Mouse (Mus musculus) lung, postnatal 14 days (tissue): Measurements from ENCODE around the gene Ripor2.

Experiments used
- DNase-seq: peaks from one replicate; pipeline ENCODE4 v3.0.0; 2021

Ripor2 gene

DNA sequence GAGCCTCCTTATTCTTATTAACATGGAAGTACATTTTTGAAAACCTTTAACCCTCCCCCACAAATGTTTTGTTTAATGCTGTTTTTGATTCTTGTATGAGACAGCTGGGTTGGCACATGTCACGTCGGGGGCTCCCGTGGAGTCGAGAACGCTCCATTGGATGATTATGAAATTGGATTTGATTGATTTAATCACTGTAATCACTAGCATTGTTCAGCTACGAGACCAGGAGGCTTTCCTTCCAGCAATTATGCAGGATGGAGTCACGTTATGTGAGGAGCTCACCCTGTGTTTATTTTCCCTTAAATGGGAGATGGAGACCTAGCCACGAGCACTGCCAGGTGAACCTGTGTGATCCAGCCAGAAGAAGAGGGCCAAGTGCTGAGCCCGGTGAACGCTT is at the start of gene Ripor2:
Gene Ripor2, plus strand, starts transcription at position 357 of the 400 bp plus-strand sequence.
- DNase-seq, result no peak

DNA sequence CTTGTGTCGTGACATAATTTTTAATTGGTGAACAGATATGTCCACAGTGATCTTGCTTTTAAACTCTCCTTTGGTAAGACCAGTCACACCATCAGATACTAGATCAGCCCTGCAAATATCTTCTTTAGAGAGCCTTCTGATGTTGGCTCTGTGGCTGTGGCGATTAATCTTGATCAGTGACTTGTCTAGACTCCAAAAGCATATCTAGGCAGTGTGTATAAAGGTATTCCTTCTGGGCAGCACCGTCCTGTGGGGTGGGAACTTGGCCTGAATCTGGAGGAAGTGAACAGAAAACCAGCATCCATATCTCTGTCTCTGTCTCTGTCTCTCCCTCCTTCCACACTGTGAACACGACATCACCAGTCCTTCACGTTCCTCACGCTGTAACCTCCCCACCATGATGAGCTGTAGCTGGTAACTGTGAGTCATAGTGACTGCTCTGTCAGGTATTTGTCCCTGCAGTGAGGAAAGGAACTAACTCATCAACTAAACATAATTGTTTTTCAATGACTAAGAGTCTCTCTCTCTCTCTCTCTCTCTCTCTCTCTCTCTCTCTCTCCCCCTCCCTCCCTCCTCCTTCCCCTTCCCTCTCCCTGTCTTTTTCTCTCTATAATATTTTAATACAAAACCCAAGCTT is 45.3 kb upstream of the Ripor2 start:
- DNase-seq, result no peak

DNA sequence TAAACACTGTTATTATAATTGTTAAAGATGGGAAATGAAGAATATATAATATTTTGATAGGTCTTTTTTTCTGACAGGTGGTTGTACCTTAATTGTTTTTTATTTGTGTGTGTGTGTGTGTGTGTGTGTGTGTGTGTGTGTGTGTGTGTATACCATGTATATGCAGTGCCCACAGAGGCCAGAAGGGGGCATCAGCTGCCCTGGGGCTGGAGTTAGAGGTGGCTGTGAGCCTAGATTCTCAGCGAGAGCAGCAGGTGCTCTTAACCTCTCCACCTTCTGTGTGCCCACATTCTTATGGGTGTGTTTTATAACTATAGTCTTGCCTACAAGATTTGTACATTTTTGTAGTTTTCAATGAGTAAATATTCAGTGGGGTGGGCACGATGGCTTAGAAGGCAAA is 44.0 kb upstream of the Ripor2 start:
- no peak for DNase-seq

DNA sequence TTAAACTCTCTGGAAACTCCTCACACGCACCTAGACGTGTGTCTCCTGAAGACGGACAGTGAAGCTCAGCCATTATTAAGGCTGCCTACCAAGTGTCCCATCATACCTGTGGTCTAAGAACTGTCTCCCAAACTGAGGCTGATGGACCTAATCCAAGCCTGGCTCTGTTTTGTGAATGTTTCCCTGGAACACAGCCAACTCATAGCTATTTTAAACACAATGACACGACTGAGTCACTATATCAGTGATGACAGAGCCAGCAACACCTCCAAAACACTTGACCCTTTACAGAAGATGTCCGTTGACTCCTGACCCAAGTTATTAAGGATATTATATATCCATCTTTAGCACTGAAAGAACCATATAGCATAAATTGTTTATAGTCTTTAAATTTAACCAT is 43.0 kb upstream of the Ripor2 start:
- no peak for DNase-seq

DNA sequence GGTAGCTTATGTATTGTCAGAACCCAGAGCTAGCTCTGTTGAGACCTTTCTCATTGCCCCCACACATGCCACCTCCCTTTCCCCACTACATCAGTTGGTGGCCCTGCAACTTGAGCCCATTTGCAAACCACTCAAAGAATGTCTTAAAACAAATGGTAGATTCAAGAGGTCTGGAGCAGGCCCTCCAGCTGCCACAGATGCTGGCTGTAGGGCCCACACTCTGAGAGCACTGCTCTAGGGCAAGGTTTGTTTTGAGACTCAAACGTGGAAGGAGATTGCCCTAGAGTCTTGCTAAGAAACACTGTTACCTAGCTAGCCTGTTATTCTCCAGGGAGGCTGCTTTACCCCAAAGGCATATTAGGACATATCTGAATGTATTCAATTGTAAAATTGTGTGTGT is 36.3 kb upstream of the Ripor2 start:
- DNase-seq, result no peak

DNA sequence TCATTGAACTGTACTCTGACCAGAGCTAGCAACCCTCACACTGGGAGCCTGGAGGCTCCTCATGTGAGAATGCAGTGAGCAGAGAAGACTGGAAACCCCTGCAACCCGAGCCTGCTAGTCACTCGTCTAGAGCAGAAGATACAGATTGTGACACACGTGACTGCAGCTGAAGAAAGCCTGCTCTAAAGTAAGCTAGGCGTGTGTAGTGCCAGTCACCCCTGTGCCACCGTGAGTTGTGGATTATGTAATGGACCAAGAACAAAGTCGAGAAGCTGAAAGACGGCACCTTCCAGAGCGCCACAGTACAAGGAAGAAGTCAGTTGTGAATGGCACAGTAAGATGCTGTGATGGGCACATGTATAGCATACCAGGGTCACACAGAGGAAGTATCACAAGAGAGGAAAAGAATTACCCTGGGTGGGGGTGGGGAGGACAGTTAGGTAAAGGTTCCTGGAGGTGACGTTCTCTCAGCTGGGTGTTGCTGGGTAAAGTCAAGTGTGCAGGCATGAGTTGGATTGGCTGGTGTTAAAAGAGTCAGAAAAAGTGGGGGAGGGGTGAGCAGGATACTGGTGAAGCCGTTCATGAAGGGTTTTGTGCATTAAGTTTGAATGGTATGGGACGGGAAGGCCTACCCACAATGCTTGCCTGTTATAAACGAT is 35.1 kb upstream of the Ripor2 start:
- no peak for DNase-seq

DNA sequence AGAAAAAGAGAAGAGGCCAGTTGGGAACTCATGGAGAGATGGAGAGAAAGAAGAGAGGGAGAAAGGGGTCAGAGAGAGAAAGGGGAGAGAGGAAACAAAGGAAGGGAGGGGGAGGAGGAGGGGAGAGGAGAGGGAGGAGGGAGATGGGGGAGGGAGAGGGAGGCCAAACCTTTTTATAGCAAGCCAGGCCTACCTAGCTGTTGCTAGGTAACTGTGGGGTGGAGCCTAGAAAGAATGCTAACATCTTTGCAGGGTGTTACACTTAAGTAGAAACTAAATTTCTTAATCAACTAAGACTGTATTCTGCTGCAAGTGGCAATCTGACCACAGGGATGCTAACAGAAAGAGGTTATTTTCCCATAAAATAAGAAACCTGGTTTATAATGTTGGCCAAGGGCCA is 33.1 kb upstream of the Ripor2 start:
- no peak for DNase-seq

DNA sequence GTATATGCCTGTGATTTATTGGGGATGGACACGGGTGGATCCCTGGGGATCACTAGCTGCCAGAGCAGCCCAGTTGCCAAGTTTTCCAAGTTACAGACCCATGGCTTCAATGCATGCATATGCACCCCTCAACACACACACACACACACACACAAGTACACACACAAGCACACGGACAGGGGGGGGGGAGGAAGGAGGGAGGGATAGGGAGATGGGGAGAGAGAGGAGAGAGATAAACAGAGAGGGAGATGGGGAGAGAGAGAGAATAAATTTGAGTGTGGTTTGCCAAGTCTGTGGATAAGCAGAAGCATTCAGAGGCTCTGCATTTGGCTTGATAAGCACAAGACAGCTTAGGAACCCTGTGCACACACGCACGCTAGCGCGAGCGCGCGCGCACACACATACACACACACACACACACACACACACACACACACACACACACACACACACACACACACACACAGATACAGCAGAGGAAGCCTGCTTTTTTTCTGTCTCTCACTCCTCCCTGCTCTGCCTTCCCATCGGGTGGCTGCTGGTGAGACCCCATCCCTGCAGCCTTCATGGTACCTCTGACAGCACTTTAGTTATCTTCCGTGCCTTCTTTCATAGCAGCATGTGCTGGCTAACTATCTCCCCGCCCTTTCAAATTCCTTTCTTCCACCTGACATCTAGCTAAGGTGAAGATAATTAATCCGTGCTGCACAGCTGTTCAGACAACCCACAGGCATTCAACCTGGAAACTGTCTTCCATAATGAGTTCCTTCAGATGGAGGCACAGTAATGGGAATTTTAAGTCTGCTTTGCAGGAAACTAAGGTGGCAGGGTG is 30.7 kb upstream of the Ripor2 start:
- DNase-seq, result no peak

DNA sequence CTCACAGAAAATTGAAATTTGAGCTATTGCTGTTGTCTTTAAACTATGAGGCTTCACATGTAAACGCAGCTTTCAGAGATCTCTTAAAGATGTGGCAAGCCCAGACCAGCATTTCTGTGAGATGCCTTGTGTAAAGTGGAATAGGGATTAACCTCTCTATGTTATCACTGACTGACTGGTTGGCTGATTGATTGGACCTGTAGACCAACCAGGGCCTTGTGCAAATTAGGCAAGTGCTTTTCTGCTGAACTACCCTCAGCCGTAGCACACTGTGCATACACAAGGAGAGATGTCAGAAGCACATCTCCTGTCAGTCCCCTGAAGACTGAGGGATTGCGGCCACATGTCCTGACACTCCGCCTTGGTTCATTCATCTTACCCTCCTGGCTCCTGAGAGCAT is 29.9 kb upstream of the Ripor2 start:
- no peak for DNase-seq

DNA sequence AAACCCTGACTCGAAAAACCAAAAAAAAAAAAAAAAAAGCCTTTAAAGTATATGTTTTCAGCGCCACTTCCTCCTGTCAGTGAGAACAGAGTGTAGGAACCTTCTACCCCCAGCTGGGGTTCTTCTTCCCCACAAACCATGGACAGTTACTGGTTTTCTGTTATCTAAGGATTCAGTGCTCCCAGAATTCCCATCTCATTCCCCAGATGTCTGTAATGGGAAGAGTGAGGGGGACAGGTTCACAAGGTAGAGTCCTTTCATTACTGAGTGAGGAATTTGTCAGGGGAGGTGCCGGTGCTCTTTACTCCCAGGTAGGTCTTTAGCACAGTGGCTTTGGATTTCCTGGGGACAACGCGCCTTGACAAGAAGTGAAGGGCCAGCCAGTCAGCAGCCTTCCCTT is 20.6 kb upstream of the Ripor2 start:
- no peak for DNase-seq

DNA sequence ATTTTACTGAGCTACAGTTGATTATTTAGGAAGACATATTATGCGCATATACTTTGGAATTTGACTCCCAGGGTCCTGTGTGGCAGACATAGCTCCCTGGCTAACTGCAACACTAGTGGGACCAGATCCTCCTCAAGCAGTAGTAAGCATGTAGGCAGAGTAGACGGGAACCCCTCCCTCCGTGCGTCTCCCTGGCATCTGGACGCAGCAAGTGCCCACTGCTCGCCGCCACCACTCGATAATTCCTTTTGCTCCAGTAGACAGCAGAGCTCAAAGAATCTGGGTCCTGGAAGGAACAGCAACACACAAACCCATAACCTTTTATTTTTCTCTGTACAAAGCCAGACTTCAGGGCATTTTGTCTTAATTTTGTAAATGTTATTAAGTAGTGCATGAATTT is 17.3 kb upstream of the Ripor2 start:
- DNase-seq, result no peak

DNA sequence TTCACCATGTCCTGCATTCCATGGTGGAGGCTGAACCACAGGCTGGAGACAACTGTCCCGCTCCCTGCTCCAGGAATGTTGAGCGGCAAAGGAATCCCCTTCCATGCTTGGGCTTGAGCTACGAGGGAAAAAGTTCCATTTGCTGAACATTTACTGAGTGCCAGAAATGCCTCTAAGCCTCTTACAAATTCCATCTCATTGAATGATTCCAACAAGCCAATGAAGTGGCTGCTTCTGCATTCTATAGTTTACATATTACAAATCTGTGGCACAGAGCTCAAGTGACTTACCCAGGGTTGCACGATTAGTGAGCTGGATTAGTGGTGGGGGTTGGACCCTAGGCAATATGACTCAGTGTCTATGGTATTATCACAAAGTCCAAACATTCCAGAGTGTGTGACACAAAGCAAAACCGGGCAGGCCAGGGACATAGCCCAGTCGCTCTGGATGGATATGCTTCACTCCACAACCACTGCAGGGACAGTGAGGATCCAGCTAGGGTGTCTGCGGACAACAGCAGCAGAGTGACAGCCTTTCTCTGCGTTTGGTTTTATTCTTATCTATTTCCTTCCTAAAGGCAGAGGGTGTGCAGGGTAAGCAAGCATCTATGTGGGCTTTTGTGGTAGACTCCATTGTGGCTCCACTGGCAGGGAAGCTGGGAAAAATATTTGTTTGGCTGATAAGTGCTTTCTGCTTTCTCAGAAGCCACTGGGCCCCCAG is 16.6 kb upstream of the Ripor2 start:
- peak; percentile 24 for DNase-seq

DNA sequence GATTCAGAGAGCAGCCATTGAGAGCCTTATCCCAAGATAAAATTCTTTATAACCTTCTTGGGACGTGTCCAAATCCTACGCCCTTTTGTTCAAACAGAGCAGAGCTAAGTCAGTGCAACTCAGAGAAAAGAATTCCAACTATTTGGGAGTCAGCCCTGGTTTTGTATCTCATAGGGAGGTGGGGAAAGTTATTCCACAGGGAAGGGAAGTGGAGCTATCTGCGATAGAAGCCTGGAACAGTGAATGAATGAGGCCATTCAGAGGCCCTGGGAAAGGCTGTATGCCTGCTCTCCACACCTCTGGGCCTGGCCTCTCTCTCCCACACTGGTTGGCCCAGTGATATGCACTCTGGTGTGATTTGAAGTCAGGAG is 16.1 kb upstream of the Ripor2 start:
- DNase-seq, result peak; percentile 69

DNA sequence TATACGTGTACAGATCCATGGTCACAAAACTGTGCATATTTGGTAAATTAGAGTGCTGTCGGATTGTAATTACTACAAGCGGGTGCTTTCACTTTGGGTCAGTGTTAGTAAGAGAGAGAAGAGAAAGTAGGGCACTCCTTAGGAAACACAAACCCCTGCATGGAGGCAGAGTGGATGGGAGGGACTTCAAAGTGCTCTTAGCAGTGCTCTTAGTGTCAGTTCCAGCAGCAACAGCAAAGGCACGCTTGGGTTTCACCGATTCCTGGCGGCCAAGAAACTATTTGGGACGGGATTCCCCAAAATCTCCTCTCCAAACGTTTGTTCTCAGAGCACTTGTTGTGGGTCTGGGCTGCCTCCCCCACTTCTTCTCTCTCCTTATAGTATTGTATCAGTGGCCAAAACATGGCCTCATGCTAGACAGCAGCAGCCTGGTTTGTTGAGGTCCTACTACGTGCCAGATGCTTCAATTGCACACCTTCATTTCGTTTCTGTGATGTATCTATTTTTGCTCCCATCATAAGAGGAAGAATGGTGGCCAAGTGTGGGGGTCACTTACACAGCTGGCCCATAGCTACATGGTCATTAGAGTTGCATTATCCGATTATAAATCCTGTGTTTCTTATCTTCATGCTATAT is 14.7 kb upstream of the Ripor2 start:
- DNase-seq, result peak; percentile 22

DNA sequence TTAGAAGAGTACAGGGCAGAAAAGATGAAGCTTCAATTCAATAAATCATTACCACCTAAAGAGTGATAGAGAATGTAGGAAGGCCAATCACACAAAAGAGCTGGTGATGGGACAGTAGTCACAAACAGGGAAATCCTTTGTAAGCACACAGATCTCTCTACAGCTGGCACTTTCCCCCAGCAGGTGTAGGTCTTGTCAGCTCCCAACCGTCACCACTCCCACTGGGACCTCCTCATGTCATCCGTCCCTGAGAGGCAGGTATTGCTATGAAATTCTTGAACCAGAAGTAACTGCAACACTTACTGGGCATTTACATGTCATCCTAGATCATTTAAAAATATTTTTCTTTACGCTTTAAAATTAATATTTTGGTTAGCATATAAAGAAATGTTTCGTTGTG is 12.9 kb upstream of the Ripor2 start:
- DNase-seq, result no peak

DNA sequence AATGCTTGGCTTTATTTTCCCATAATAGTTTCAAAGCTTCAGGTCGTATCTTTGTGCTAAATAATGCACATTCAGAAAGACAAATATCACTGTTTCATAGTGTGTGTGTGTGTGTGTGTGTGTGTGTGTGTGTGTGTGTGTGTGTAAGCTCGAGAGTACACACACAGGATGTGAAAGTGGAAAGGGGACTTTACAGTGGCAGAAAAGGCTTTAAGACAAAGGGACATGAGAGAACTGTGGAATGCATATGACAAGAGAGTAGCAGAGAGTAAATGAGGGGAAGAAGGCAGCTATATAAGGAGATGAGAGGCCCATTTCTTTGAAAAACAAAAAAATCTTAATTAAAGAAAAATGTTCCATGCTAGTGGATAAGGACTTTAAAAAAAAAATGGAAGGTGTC is 11.3 kb upstream of the Ripor2 start:
- DNase-seq, result no peak

DNA sequence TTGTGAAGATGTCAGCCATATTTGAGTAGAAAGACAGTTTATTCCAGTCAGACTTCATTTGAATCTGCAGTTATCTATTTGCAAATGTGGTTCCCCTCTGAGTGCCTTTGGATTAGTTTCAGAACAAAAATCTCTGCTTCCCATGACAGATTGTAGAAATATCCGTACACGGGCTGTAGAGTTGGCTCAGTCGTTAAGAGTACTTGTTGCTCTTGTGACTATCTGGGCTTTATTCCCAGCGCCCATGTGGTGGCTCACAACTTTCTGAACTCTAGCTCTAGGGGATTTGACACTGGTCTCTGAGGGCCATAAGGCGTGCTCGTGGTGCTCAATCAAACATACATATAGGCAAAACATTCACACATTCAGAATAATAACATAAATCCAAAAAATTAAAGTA is 10.1 kb upstream of the Ripor2 start:
- no peak for DNase-seq

DNA sequence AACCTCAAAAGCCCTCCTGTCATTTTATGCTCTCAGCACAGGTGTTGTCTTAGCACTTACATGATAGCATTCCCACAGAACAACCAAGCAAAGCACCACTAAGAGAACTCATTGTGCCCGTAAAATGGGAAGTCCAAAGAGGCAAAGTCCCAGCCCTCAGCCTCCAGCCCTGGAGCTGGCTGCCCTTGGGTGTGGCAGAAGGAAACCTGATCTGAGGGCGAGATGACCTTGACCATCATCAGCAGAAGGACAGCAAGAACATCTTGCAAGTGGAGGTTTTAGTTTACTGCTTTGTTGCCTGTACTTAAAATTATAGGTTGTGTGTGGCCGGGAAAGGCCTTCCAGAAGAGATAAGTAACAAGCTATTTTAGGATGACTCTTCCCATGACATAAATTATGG is 6.9 kb upstream of the Ripor2 start:
- DNase-seq, result no peak

DNA sequence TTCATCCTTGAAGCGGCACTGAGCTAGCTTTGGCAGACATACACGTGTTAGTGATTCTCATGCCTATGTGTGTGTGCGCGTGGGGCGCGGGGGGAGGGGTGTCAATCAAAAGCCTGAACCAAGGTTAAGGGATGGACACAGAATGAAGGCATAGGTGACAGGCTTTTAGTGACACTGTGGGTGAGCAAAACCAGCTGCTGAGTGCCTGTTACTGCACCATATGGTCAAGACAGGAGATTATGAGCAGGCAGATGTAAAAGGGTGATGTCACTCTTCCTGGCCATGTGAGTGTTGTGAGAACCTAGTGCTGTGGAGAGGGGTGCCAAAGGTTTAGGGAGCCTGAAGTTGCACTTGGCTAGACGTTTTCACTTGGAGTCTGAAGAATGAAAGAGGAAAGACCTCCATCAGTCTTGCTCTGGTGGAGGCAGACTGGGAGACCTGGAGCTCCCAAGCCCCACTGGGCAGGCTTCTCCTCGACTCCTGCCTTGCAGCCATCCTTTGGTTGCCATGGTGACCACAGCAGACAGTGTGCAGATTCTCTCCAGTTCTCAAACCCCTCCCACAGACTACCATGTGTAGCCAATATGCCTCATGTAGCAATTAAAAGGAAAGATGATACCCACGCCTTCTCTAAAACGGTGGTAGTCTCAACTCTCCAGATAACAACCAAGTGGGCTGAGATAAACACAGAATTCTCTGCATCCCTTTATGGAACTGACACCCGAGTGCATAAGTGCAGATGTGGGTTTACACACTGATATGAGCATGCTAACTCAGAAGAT is 5.5 kb upstream of the Ripor2 start:
- DNase-seq, result no peak

DNA sequence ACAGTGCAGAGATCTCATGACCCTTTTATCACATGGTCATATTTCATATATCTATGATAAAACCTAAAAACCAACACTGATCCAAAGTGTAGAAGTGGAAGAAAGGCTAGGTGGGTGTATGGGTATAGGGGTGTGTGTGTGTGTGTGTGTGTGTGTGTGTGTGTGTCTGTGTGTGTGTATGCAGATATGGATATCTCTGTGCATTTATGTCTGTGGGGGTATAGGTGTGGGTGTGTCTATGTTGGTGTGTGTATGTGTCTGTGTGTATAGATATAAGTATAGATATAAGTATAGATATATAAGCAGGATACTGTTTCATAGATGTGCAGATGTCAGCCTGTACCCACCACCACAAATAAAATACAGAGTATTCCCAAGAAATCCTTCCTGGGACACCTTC is 3.7 kb upstream of the Ripor2 start:
- DNase-seq, result no peak

DNA sequence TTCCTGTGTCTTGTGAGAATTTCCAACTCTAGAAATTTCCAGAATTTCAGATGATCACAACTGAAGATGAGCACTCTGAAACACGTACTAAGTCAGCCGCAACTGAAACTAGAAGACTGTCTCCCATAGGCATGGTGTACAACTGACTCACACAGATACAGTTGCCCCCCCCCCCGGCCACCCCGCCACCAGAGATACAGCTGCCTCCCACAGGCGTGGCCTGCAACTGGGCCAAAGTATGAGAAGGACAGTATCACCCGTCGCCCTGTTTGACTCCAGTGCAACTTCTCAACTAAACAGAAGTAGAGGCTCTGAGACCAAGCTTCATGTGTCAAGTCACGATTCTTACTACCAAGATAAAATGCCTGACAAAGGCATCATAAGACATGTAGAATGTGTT is 1.2 kb upstream of the Ripor2 start:
- no peak for DNase-seq

DNA sequence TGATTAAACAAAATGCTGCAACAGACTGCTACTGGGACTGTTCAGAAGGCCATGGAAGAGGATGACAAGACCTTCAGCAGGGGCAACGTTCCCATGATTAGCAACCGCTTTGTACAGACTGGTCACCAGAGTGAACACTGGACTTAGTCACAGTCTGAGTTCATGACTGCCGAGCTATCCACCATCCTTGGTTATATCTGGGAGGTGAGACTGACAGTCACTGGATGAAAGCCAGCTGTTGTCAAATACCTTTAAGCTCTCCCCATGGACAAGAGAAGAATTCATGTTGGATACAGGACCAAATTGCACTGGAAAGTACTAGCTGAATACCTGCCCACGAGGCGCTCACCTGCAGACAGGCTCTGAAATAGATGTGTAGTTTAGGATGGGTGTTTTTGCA is 2.4 kb downstream of the Ripor2 start:
- DNase-seq, result no peak
